Mouse (Mus musculus) left cerebral cortex, adult 9 months (tissue): ENCODE data around the gene Lrriq4.
"Not testable (repeated sequence)": the region's sequence is repeated elsewhere in the genome, so short reads cannot be mapped to it uniquely, and the experiment has no call there.

Experiments used
- DNase-seq, 2 experiments: peaks; one replicate each; pipeline ENCODE4 v3.0.0; 2022; ENCODE audit warnings: low spot score in 2 of 2

Lrriq4 gene

GRCm38 (mm10) chr3:30683190-30683589, 38.9 kb downstream of the Lrriq4 start:
- no peak for DNase-seq

DNA sequence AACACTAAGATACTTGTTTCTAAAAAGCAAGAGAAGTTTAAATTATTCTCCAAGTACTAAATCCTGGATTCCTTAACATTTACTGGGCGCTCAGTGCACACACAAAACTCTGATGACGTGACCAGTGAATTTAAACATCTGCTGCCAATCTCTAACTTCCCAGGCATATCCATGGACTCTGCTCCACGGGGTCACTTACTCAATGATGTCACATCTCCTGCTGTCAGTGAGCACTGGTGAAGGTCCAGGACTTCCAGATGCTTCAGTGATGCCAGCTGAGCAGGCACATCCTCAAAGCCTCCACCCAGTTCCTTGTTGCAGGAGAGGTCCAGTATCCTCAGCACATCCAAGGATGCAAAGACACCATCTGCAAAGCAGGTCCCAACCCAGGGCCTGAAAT, 42.9 kb downstream of the Lrriq4 start:
- DNase-seq, result no peak

DNA sequence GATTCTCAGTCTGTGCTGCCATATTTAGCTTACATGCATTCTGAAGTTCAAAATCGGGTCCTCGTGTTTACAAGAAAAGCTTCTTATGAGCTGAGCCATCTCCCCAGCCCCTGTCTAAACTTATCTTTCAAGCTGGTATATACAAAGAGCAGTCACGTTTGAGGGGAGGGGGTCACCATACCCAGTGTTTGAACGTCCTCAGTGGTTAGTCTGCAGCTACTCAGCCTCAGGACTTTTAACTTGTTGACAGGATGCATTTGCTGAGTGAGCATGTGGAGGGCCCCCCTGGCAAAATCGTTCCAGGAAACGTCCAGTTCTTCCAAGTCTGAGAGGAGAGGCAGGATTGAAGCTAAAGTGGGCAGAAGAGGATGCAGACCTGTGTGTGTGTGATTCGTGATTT, 46.7 kb downstream of the Lrriq4 start:
- no peak for DNase-seq

DNA sequence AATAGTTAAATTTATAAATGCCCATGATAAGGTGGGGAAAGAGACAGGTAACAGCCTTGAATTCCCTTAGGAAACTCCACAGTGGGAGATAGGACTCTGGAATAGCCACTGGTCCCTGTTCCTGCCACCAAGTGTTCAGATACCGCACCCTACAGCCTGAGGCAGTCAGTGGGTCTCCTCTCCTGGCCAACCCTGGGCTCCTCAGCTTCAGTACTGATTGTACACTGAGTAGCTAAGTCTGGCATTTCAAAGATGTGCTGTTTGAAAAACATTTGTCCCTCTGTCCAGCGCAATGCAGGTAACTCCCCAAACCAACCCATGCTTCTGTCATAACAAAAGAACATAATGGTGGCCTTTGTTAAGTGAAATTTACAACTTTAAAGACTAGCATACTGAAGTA, 51.4 kb downstream of the Lrriq4 start:
- no peak for DNase-seq

GRCm38 (mm10) chr3:30696346-30696745, 52.0 kb downstream of the Lrriq4 start:
- peak in 1 of 2 experiments; percentile 68 for DNase-seq

DNA sequence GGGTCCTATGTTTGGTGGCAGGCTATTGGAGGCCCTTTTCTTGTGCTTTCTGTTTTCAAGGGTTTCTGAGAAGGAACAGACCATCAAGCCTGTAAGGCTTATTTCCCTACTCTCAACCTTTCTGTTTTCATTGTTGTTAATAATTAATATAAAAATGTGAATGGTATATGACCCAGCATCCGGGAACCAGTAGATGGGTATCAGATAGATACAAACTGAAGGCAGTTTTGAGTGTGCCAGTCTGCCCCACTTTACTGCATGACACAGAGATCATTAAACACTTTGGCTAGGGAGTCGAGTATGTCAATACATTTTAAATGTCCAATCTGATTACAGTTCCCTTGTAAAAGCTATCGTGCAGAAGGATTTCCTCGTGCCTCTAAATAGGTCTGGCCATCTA, 53.6 kb downstream of the Lrriq4 start:
- DNase-seq, result no peak

- not testable (repeated sequence) for DNase-seq
Measured at GRCm38 (mm10) chr3:30699711-30700505, 55.6 kb downstream of the Lrriq4 start, which contains the start of gene Lrrc31. TSS of gene Lrrc31 (minus strand) at chr3:30699843.

GRCm38 (mm10) chr3:30705977-30706376, 61.7 kb downstream of the Lrriq4 start:
- no peak for DNase-seq

DNA sequence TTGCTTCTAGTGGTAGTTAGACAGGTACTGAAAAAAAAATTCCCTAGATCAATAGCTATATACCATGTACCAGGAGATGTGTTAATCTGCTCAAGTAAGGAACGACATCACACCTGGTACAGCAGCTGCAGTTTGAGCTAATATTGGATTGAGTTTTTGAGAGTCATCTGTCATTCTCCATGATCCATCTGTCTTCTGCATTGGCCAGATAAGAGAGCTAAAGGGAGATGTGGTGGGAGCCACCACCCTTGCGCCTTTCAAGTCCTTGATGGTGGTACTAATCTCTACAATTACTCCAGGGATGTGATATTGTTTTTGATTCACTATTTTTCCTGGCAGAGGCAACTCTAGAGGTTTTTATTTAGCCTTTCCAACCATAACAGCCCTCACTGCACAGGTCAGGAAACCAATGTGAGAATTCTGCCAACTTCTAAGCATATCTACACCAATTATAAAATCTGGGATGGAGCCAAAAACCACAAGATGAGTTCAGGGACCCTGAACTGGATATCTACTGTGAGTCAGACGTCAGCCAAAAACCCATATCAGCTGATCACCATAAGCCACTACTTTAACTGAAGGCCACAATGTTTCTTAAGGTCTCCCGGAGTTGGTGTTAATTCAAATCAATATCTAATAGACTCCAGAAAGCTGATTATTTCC, 62.4 kb downstream of the Lrriq4 start:
- no peak for DNase-seq

- no peak for DNase-seq
Measured at GRCm38 (mm10) chr3:30710191-30710590, 65.9 kb downstream of the Lrriq4 start.

GRCm38 (mm10) chr3:30713334-30713733, 69.0 kb downstream of the Lrriq4 start:
- no peak for DNase-seq

GRCm38 (mm10) chr3:30718649-30719048, 74.3 kb downstream of the Lrriq4 start:
- no peak for DNase-seq
